Mouse (Mus musculus) embryo, embryonic 11 days (tissue): ENCODE data around the gene Cryge.

ENCODE experiments used
- DNase-seq: peaks from one replicate; pipeline ENCODE4 v3.0.0-alpha.2; 2015

Gene Cryge

DNA sequence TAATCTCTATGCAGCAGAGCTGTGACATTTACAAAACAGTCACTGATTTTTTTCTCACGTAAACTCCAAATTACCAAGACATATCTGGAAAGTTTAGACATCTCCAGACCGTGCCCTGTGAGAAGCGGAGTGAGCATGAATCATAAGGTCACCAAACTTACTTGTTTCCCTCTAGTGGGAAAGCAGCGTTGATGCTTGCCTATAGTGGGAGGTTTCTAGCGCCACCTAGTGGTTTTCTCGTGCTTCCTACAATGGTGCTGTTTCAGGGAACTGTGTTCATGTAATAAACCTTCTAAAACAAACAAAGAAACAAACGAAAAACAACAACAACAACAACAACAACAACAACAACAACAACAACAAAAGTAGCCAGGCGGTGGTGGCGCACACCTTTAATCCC is 40.8 kb downstream of the Cryge start:
- DNase-seq: peak; percentile 88

- DNase-seq: no peak
Measured at GRCm38 (mm10) chr1:65005575-65005974, 45.4 kb downstream of the Cryge start.

DNA sequence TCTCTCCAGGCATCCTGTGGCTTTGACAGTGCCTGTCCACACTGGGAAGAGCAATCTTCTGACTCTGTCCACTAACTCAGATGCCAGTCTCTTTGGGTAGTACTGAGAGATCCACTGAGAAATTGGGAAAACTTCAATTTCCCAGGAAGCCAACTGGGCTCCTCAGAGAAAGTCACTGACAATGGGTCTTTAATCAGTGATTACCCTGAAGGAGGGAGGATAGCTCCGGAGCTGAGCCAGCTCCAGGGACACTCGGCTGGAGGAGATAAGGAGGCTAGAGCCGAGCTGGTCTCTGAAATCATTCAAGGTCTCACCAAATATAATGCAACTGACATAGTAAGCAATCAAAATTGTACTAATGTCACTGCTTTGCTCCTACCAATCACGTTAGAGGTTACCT is 46.4 kb downstream of the Cryge start:
- no peak for DNase-seq
